Mouse (Mus musculus) hindbrain, postnatal 0 days (tissue): ENCODE data around the gene Slitrk5. TPM values are rescaled to one million over a fixed set of nuclear protein-coding genes. Genes with fewer than 3 reads are reported as not detected.
A peak's percentile ranks its signal among the peaks of the same experiment; 100 is the strongest.

Experiments
- ATAC-seq: fragments of 200-750 bp; cut with Nextera tagmentation; 2 replicates; pipeline ENCODE4 v1.8.0; 2017; ENCODE audit warnings: mild to moderate bottlenecking, moderate TSS enrichment, moderate library complexity
- DNase-seq: peaks from one replicate; pipeline ENCODE4 v3.0.0-alpha.2; 2015; ENCODE audit warnings: low spot score
- H3K27ac ChIP-seq: fragments of 300-500 bp; sonication (generic); 2 replicates; pipeline ENCODE4 v1.5.1; 2014; ENCODE audit warnings: mild to moderate bottlenecking
- H3K27me3 ChIP-seq: fragments of 300-500 bp; sonication (generic); 2 replicates; pipeline ENCODE4 v1.6.1; 2014; ENCODE audit warnings: low read length, mixed read lengths; ENCODE audit not compliant: insufficient read depth
- H3K36me3 ChIP-seq: fragments of 300-500 bp; sonication (generic); 2 replicates; pipeline ENCODE4 v1.6.1; 2014; ENCODE audit warnings: low read length, mixed read lengths; ENCODE audit not compliant: insufficient read depth
- H3K4me1 ChIP-seq: fragments of 300-500 bp; sonication (generic); 2 replicates; pipeline ENCODE4 v1.6.1; 2014; ENCODE audit warnings: antibody characterized with exemption, low read length, mixed read lengths; ENCODE audit not compliant: insufficient read depth
- H3K4me2 ChIP-seq: fragments of 300-500 bp; sonication (generic); 2 replicates; pipeline ENCODE4 v1.6.1; 2014; ENCODE audit warnings: low read depth, mild to moderate bottlenecking, low read length, moderate library complexity, mixed read lengths
- H3K4me3 ChIP-seq: fragments of 300-500 bp; sonication (generic); 2 replicates; pipeline ENCODE4 v1.5.1; 2014; ENCODE audit warnings: low read length
- H3K9ac ChIP-seq: fragments of 300-500 bp; sonication (generic); replicated peaks from 2 replicates; pipeline ENCODE4 v1.6.1; 2014; ENCODE audit warnings: mild to moderate bottlenecking, low read length, moderate library complexity, mixed read lengths
- H3K9me3 ChIP-seq: fragments of 300-500 bp; sonication (generic); 2 replicates; pipeline ENCODE4 v1.6.1; 2016; ENCODE audit warnings: low read length, mixed read lengths
- CTCF ChIP-seq: IDR thresholded peaks from 2 replicates; pipeline ENCODE4 v1.5.1; 2016; ENCODE audit warnings: antibody characterized with exemption, control low read depth, low read depth
- WGBS: fragments of 180-500 bp; shearing (Covaris S2); extraction: QIAGEN DNeasy Blood & Tissue Kit; methylation state at CpG from one replicate; pipeline ENCODE4 v1.1.7; 2014; 5-methylcytosine and 5-hydroxymethylcytosine counted together
- polyA plus RNA-seq: library from polyadenylated mRNA; unstranded; fragments of >200 nt; fragmentation: Nextera tagmentation; extraction: Ambion mirVana; gene quantifications from 2 replicates; pipeline ENCODE4 v1.2.1, GENCODE M21; 2015
- total RNA-seq: library from RNA; depleted of rRNA; stranded (reverse); fragments of >200 nt; gene quantifications from 2 replicates; pipeline ENCODE4 v1.2.3, GENCODE M21; 2014; rRNA removed

Gene Slitrk5
- total RNA-seq (55.5 and 60.5 TPM in 2 replicates), polyA plus RNA-seq (30.7 and 31.4 TPM in 2 replicates)

- peak within 1 kb of the TSS; percentile 98 for H3K27ac ChIP-seq
- H3K4me1 ChIP-seq = no peaks in the 10 kb centered on the region
- H3K4me3 ChIP-seq = peak within 1 kb of the TSS; percentile 68
- ATAC-seq (peak; percentile 69), DNase-seq (peak; percentile 95)
- H3K36me3 ChIP-seq = no peaks in the 10 kb centered on the region
- no peaks in the 10 kb centered on the region for H3K27me3 ChIP-seq
- peak within 1 kb of the TSS; percentile 96 for H3K9ac ChIP-seq
- WGBS = under 1% methylated on average over 22 of the region's 22 CpGs
- H3K9me3 ChIP-seq = no peaks in the 10 kb centered on the region
- peak; percentile 97 for TF ChIP-seq CTCF
- peak within 1 kb of the TSS; percentile 64 for H3K4me2 ChIP-seq
These were observed at the start of gene Slitrk5 for GRCm38 (mm10) chr14:111674664-111675147. Gene Slitrk5, plus strand, starts transcription at chr14:111675097.

- peak; percentile 79 for TF ChIP-seq CTCF
- Histone ChIP-seq H3K4me2 (peak overlapping the region; percentile 64; the same call in 1 of the 2 replicates), H3K36me3 (no peaks in the 10 kb centered on the region), H3K4me3 (no peak overlapping the region), H3K9ac (no peak overlapping the region), H3K4me1 (no peaks in the 10 kb centered on the region), H3K27me3 (no peaks in the 10 kb centered on the region), H3K9me3 (no peaks in the 10 kb centered on the region), H3K27ac (no peak overlapping the region)
- DNase-seq (peak; percentile 85), ATAC-seq (no peak)
- 24% methylated on average over 1 of the region's 1 CpGs for WGBS
These were observed 2.0 kb upstream of the Slitrk5 start for GRCm38 (mm10) chr14:111672942-111673341.

- 1% methylated on average over 76 of the region's 94 CpGs for WGBS
- DNase-seq = peak; percentile 79
- Histone ChIP-seq H3K36me3 (no peaks in the 10 kb centered on the region), H3K4me2 (peak overlapping the region; percentile 64), H3K4me3 (peak overlapping the region; percentile 68), H3K9me3 (no peaks in the 10 kb centered on the region), H3K27me3 (no peaks in the 10 kb centered on the region), H3K27ac (peak overlapping the region; percentile 98), H3K4me1 (no peaks in the 10 kb centered on the region), H3K9ac (peak overlapping the region; percentile 96)
- TF ChIP-seq CTCF = no peak
- ATAC-seq = peak; percentile 84
These were observed 591 bp downstream of the Slitrk5 start for GRCm38 (mm10) chr14:111675211-111676165.

- WGBS = 0% methylated on average over 19 of the region's 19 CpGs
These were observed 1.3 kb downstream of the Slitrk5 start for GRCm38 (mm10) chr14:111676166-111676581.

GRCm38 (mm10) chr14:111676851-111677291 is 2.0 kb downstream of the Slitrk5 start:
- WGBS = under 1% methylated on average over 18 of the region's 18 CpGs
- ATAC-seq (0 out of 2 replicates have a peak, but pooled peaks have one; percentile 31), DNase-seq (peak; percentile 67)
- peak overlapping the region; percentile 96 for H3K9ac ChIP-seq
- no peaks in the 10 kb centered on the region for H3K27me3 ChIP-seq
- no peak for TF ChIP-seq CTCF
- peak overlapping the region; percentile 98 for H3K27ac ChIP-seq
- H3K36me3 ChIP-seq = no peaks in the 10 kb centered on the region
- H3K4me2 ChIP-seq = peak overlapping the region; percentile 64
- H3K4me1 ChIP-seq = 0 out of 2 replicates have a peak, but pooled peaks cover 5% of the 10 kb centered on the region
- peak overlapping the region; percentile 68 for H3K4me3 ChIP-seq
- H3K9me3 ChIP-seq = no peaks in the 10 kb centered on the region

More at GRCm38 (mm10) chr14:111676166-111676581, 1.3 kb downstream of the Slitrk5 start:
- Histone ChIP-seq H3K27ac (peak overlapping the region; percentile 98), H3K9ac (peak overlapping the region; percentile 96), H3K36me3 (no peaks in the 10 kb centered on the region), H3K4me1 (0 out of 2 replicates have a peak, but pooled peaks cover 3% of the 10 kb centered on the region), H3K4me2 (peak overlapping the region; percentile 64), H3K27me3 (no peaks in the 10 kb centered on the region), H3K4me3 (peak overlapping the region; percentile 68), H3K9me3 (no peaks in the 10 kb centered on the region)
- no peak for TF ChIP-seq CTCF
- ATAC-seq (peak; percentile 31; the same call in 1 of the 2 replicates), DNase-seq (peak; percentile 76)

- Histone ChIP-seq H3K4me2 (peak overlapping the region; percentile 64), H3K4me1 (0 out of 2 replicates have a peak, but pooled peaks cover 5% of the 10 kb centered on the region), H3K27me3 (no peaks in the 10 kb centered on the region), H3K27ac (peak overlapping the region; percentile 98), H3K4me3 (peak overlapping the region; percentile 68), H3K9ac (peak overlapping the region; percentile 96), H3K9me3 (no peaks in the 10 kb centered on the region), H3K36me3 (no peaks in the 10 kb centered on the region)
- TF ChIP-seq CTCF = no peak
- WGBS = 3% methylated on average over 17 of the region's 17 CpGs
- peak; percentile 40 for DNase-seq
- ATAC-seq = no peak
These were observed 2.6 kb downstream of the Slitrk5 start for GRCm38 (mm10) chr14:111677361-111678070.
